Mouse (Mus musculus) central nervous system, embryonic 18 days (tissue): Measurements from ENCODE around the gene Hoxa3. TPM values are rescaled to one million over a fixed set of nuclear protein-coding genes. Genes with fewer than 3 reads are reported as not detected.

Experiments
- polyA plus RNA-seq: library from polyadenylated mRNA; depleted of rRNA; stranded (reverse); fragments of >200 nt; gene quantifications from 2 replicates; pipeline ENCODE4 v1.2.3, GENCODE M21; 2012; rRNA removed

The Hoxa3 gene
- polyA plus RNA-seq, 1 experiment: 0.80 TPM

Other genes starting within 250 kb of the Hoxa3 start
- gene Skap2, start 200.8 kb downstream of the Hoxa3 start, polyA plus RNA-seq: 7.5 and 8.6 TPM in 2 replicates
- gene Hoxa1, start 55.0 kb downstream of the Hoxa3 start, polyA plus RNA-seq: 0.11 and 0.14 TPM in 2 replicates
- gene Hoxa2, start 48.5 kb downstream of the Hoxa3 start, polyA plus RNA-seq: 0.32 and 2.1 TPM in 2 replicates
- gene 5730596B20Rik, start 35.8 kb downstream of the Hoxa3 start, polyA plus RNA-seq: 0.04 TPM in 1 of 2 replicates, not detected in the other
- gene Hoxa4, start 21.6 kb downstream of the Hoxa3 start, polyA plus RNA-seq: 0.44 TPM in 1 of 2 replicates, not detected in the other
- gene Hoxa5, start 8.7 kb downstream of the Hoxa3 start, polyA plus RNA-seq: 0.05 and 0.43 TPM in 2 replicates
- not detected in 2 replicates for gene Hoxa6, start 4.6 kb downstream of the Hoxa3 start, polyA plus RNA-seq
- gene Gm28308, start within 50 bp of the Hoxa3 start, polyA plus RNA-seq: not detected in 2 replicates
- not detected in 2 replicates for gene Hoxa7, start 8.5 kb upstream of the Hoxa3 start, polyA plus RNA-seq
- gene Hoxa9, start 17.8 kb upstream of the Hoxa3 start, polyA plus RNA-seq: 0.08 TPM in 1 of 2 replicates, not detected in the other
- gene Hoxa10, start 27.5 kb upstream of the Hoxa3 start, polyA plus RNA-seq: not detected in 2 replicates
- not detected in 2 replicates for gene Hoxa11, start 32.5 kb upstream of the Hoxa3 start, polyA plus RNA-seq
- gene Hoxa13, start 47.5 kb upstream of the Hoxa3 start, polyA plus RNA-seq: not detected in 2 replicates
- 0.51 and 0.69 TPM in 2 replicates for gene Evx1, start 100.2 kb upstream of the Hoxa3 start, polyA plus RNA-seq